Mouse (Mus musculus): ENCODE measurements around the gene Znrd1.

- TF ChIP-seq CTCF (IDR thresholded peaks at IDR 0.05; ENCODE audit: borderline replicate concordance, insufficient read depth, low read depth, low read length), result no peak
- TF ChIP-seq POLR2A (IDR thresholded peaks at IDR 0.05; ENCODE audit: borderline replicate concordance, insufficient read depth, low read length), result no peak
These were observed 12.0 kb upstream of the Znrd1 start for GRCm38 (mm10) chr17:36970316-36970890.
